Mouse (Mus musculus) limb, embryonic 13.5 days (tissue): ENCODE measurements around the gene Fam20b. TPM values are rescaled to one million over a fixed set of nuclear protein-coding genes. Genes with fewer than 3 reads are reported as not detected.

Experiments used
- ATAC-seq: fragments of 200-750 bp; cut with Nextera tagmentation; 2 replicates; pipeline ENCODE4 v1.8.0; 2017; ENCODE audit warnings: low read depth, moderate number of reproducible peaks, moderate TSS enrichment; ENCODE audit not compliant: low FRiP score
- H3K27ac ChIP-seq: fragments of 300-500 bp; sonication (generic); 2 replicates; pipeline ENCODE4 v1.5.1; 2015; ENCODE audit warnings: inconsistent platforms, mild to moderate bottlenecking, moderate library complexity
- H3K27me3 ChIP-seq: fragments of 300-500 bp; sonication (generic); 2 replicates; pipeline ENCODE4 v1.6.1; 2015; ENCODE audit warnings: mild to moderate bottlenecking, inconsistent platforms
- H3K36me3 ChIP-seq: fragments of 300-500 bp; sonication (generic); 2 replicates; pipeline ENCODE4 v1.6.1; 2015; ENCODE audit warnings: inconsistent platforms, mild to moderate bottlenecking, moderate library complexity
- H3K4me1 ChIP-seq: fragments of 300-500 bp; sonication (generic); 2 replicates; pipeline ENCODE4 v1.6.1; 2015; ENCODE audit warnings: inconsistent platforms
- H3K4me2 ChIP-seq: fragments of 300-500 bp; sonication (generic); replicated peaks from 2 replicates; pipeline ENCODE4 v1.6.1; 2015; ENCODE audit warnings: inconsistent platforms, mild to moderate bottlenecking, moderate library complexity
- H3K4me3 ChIP-seq: fragments of 300-500 bp; sonication (generic); 2 replicates; pipeline ENCODE4 v1.5.1; 2015; ENCODE audit warnings: moderate library complexity, mild to moderate bottlenecking, inconsistent platforms
- H3K9ac ChIP-seq: fragments of 300-500 bp; sonication (generic); 2 replicates; pipeline ENCODE4 v1.6.1; 2015; ENCODE audit warnings: mild to moderate bottlenecking, inconsistent platforms
- H3K9me3 ChIP-seq: fragments of 300-500 bp; sonication (generic); 2 replicates; pipeline ENCODE4 v1.6.1; 2016; ENCODE audit warnings: inconsistent platforms
- WGBS: fragments of 180-500 bp; shearing (Covaris S2); methylation state at CpG from one replicate; pipeline ENCODE4 v1.1.7; 2015; 5-methylcytosine and 5-hydroxymethylcytosine counted together
- polyA plus RNA-seq: library from polyadenylated mRNA; unstranded; fragments of >200 nt; fragmentation: Nextera tagmentation; extraction: Ambion mirVana; gene quantifications from 2 replicates; pipeline ENCODE4 v1.2.1, GENCODE M21; 2015

Gene Fam20b
- 24.3 and 27.7 TPM in 2 replicates for polyA plus RNA-seq

- Histone ChIP-seq H3K36me3 (peaks cover 12% of the 10 kb centered on the region), H3K4me1 (peaks cover 10% of the 10 kb centered on the region), H3K27me3 (peaks cover 8% of the 10 kb centered on the region; the same call in 1 of the 2 replicates), H3K9me3 (no peaks in the 10 kb centered on the region), H3K9ac (peak within 1 kb of the TSS; percentile 83), H3K4me3 (peak within 1 kb of the TSS; percentile 92), H3K4me2 (peak within 1 kb of the TSS; percentile 74), H3K27ac (peak within 1 kb of the TSS; percentile 69)
- ATAC-seq: peak; percentile 97
- under 1% methylated on average over 46 of the region's 47 CpGs for WGBS
Measured at GRCm38 (mm10) chr1:156718950-156719805, at the start of gene Fam20b. Fam20b (minus strand) TSS chr1:156719086.

GRCm38 (mm10) chr1:156765311-156765710 is 46.4 kb upstream of the Fam20b start:
- Histone ChIP-seq H3K9ac (no peak overlapping the region), H3K27ac (no peak overlapping the region), H3K4me2 (no peak overlapping the region), H3K36me3 (peaks cover 11% of the 10 kb centered on the region; the same call in 1 of the 2 replicates), H3K9me3 (peaks cover 15% of the 10 kb centered on the region), H3K4me3 (no peak overlapping the region), H3K27me3 (no peaks in the 10 kb centered on the region), H3K4me1 (peaks cover 41% of the 10 kb centered on the region)
- ATAC-seq: no peak
- WGBS: 98% methylated on average over 3 of the region's 3 CpGs

- no peak overlapping the region for H3K27ac ChIP-seq
- 74% methylated on average over 6 of the region's 6 CpGs for WGBS
- H3K4me1 ChIP-seq: peaks cover 41% of the 10 kb centered on the region
- peaks cover 11% of the 10 kb centered on the region; the same call in 1 of the 2 replicates for H3K36me3 ChIP-seq
- no peak for ATAC-seq
- H3K4me2 ChIP-seq: no peak overlapping the region
- no peak overlapping the region for H3K4me3 ChIP-seq
- peaks cover 15% of the 10 kb centered on the region for H3K9me3 ChIP-seq
- no peak overlapping the region for H3K9ac ChIP-seq
- H3K27me3 ChIP-seq: no peaks in the 10 kb centered on the region
Measured at GRCm38 (mm10) chr1:156764584-156764983, 45.7 kb upstream of the Fam20b start.

- Histone ChIP-seq H3K27me3 (no peaks in the 10 kb centered on the region), H3K27ac (peak overlapping the region; percentile 55; the same call in 1 of the 2 replicates), H3K9me3 (peaks cover 15% of the 10 kb centered on the region), H3K9ac (no peak overlapping the region), H3K4me1 (peaks cover 47% of the 10 kb centered on the region), H3K4me2 (no peak overlapping the region), H3K36me3 (peaks cover 11% of the 10 kb centered on the region; the same call in 1 of the 2 replicates), H3K4me3 (no peak overlapping the region)
- no peak for ATAC-seq
- WGBS: 94% methylated on average over 6 of the region's 6 CpGs
Measured at GRCm38 (mm10) chr1:156763280-156763679, 44.4 kb upstream of the Fam20b start.

DNA sequence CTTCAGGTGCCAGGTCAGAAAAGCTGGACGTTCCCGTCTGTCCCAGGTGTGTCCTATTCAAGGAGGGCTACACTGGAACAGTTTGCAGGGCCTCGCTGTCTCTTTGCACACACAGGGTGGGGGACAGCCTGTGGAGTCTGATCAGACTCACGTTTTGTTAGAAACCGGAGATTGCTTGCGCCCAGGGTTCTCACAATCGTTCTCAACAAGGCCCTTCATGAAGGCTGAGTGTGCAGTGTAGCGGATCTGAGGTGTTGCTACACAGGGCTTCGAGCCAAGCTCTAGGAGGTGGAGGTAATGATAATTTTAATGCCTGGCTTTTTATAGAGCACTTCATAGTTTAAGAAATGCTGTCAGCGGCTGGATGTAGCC is 42.5 kb upstream of the Fam20b start:
- Histone ChIP-seq H3K9me3 (peaks cover 6% of the 10 kb centered on the region), H3K4me1 (peaks cover 61% of the 10 kb centered on the region), H3K9ac (peak overlapping the region; percentile 43; the same call in 1 of the 2 replicates), H3K4me3 (no peak overlapping the region), H3K4me2 (peak overlapping the region; percentile 48), H3K36me3 (0 out of 2 replicates have a peak, but pooled peaks cover 4% of the 10 kb centered on the region), H3K27ac (peak overlapping the region; percentile 96), H3K27me3 (no peaks in the 10 kb centered on the region)
- WGBS: 22% methylated on average over 10 of the region's 10 CpGs
- ATAC-seq: peak; percentile 64

- no peaks in the 10 kb centered on the region for H3K27me3 ChIP-seq
- H3K4me1 ChIP-seq: peaks cover 64% of the 10 kb centered on the region
- H3K36me3 ChIP-seq: no peaks in the 10 kb centered on the region
- no peaks in the 10 kb centered on the region for H3K9me3 ChIP-seq
- peak overlapping the region; percentile 48 for H3K4me2 ChIP-seq
- peak overlapping the region; percentile 96 for H3K27ac ChIP-seq
- H3K9ac ChIP-seq: peak overlapping the region; percentile 43; the same call in 1 of the 2 replicates
- WGBS: 34% methylated on average over 13 of the region's 13 CpGs
- ATAC-seq: peak; percentile 85
- H3K4me3 ChIP-seq: no peak overlapping the region
Measured at GRCm38 (mm10) chr1:156760549-156761429, 41.9 kb upstream of the Fam20b start.

GRCm38 (mm10) chr1:156758326-156758725 is 39.4 kb upstream of the Fam20b start:
- Histone ChIP-seq H3K27ac (peak overlapping the region; percentile 35; the same call in 1 of the 2 replicates), H3K9ac (no peak overlapping the region), H3K4me3 (no peak overlapping the region), H3K4me2 (no peak overlapping the region), H3K9me3 (no peaks in the 10 kb centered on the region), H3K27me3 (no peaks in the 10 kb centered on the region), H3K4me1 (peaks cover 89% of the 10 kb centered on the region), H3K36me3 (no peaks in the 10 kb centered on the region)
- ATAC-seq: no peak
- 48% methylated on average over 4 of the region's 4 CpGs for WGBS

DNA sequence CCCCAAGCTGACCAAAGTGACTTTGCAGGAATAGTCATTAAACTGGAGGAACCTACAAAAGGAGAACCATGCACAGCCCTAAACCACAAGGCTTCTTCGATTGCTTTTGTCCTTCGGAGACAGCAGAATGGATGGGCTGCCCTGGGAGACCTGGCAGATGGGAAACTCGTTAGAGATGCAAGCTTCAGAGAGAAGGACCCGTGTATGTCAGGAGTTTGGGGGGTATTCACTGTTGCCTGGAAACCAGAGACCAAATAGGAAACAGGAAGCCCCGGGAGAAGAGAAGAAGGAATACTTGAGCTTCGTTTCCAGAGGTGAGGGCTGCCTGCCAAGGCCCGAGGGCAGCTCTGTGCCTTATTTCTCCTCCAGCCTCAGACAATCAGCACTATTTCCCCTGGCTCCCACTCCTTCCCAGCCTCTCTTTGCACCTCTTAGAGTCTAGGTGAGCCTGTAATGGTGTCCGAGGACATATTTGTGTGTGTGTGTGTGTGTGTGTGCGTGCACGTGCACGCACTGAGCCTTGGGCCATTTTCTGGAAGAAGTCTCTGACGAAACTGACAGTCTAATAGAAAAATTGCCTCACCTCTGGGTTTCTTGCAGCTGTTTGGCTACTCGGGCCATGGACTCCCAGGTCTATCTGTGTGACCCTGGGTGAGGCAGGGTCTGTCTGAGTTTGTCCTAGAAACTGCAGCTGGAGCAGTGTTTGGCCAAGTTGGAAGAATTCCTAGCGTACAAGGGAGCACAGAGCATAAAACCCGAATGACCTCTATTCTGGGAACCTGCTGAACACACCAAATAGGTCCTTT is 35.9 kb upstream of the Fam20b start:
- peak; percentile 74 for ATAC-seq
- peaks cover 80% of the 10 kb centered on the region for H3K4me1 ChIP-seq
- H3K9me3 ChIP-seq: no peaks in the 10 kb centered on the region
- no peak overlapping the region for H3K4me3 ChIP-seq
- peak overlapping the region; percentile 87 for H3K27ac ChIP-seq
- WGBS: 45% methylated on average over 15 of the region's 15 CpGs
- no peaks in the 10 kb centered on the region for H3K36me3 ChIP-seq
- no peaks in the 10 kb centered on the region for H3K27me3 ChIP-seq
- H3K9ac ChIP-seq: 0 out of 2 replicates have a peak overlapping the region, but pooled peaks have one; percentile 15
- peak overlapping the region; percentile 14 for H3K4me2 ChIP-seq

DNA sequence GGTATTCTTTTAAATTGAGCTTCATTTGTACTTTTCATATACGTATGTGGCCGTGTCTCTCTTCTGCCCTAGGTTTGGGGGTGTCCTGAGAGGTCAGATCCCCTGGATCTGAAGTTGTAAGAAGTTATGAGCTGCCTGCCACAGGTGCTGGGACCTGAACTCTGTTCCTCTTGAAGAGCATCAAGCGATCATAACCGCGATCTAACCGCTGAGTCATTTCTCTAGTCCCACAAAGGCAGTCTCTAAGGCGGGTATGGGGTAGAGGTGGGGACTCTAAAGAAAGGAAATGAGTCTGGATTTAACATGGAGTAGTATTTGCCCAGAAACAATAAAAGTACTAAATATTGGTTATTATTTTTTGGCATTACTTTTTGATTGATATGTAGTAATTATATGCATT is 34.1 kb upstream of the Fam20b start:
- 77% methylated on average over 7 of the region's 7 CpGs for WGBS
- Histone ChIP-seq H3K36me3 (no peaks in the 10 kb centered on the region), H3K27me3 (no peaks in the 10 kb centered on the region), H3K27ac (peak overlapping the region; percentile 74), H3K9me3 (no peaks in the 10 kb centered on the region), H3K4me2 (peak overlapping the region; percentile 56; the same call in 1 of the 2 replicates), H3K9ac (no peak overlapping the region), H3K4me3 (no peak overlapping the region), H3K4me1 (peaks cover 71% of the 10 kb centered on the region)
- ATAC-seq: no peak

DNA sequence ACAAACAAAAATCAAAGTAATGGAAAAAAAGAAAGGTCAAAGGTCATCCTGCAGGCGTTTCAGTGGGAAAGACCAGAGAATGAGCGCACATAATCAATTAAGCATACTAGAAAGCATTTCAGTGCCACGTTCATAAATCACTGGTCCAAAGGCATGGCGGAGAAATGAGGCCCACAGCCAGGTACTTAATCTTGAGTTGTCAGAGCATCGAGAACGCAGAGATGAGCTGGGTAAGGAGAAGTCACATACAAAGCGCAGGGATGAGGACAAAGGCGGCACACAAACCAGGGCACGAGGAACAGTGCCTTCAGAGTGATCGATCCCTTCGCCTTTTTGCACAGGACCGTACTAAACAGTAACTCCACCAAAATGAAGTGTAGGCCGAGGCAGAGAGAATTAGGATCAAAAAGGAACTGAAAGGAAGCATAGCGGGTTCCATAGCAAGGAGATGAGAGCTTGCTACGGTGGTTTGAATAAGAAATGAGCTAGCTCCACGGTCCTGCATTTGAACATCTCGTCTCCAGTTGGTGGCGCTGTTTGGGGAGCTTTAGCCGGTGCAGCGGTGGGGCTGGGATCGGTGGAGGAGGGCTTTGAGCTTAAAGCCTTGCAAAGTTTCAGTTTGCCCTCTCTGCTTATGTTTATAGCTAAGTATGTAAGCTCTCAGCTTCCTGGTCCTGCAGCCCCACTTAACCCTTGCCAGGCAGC is 33.3 kb upstream of the Fam20b start:
- ATAC-seq: peak; percentile 78
- Histone ChIP-seq H3K9me3 (no peaks in the 10 kb centered on the region), H3K9ac (peak overlapping the region; percentile 31; the same call in 1 of the 2 replicates), H3K36me3 (no peaks in the 10 kb centered on the region), H3K27me3 (no peaks in the 10 kb centered on the region), H3K4me1 (peaks cover 63% of the 10 kb centered on the region), H3K4me3 (peak overlapping the region; percentile 23), H3K4me2 (peak overlapping the region; percentile 56), H3K27ac (peak overlapping the region; percentile 74)
- 8% methylated on average over 21 of the region's 21 CpGs for WGBS

DNA sequence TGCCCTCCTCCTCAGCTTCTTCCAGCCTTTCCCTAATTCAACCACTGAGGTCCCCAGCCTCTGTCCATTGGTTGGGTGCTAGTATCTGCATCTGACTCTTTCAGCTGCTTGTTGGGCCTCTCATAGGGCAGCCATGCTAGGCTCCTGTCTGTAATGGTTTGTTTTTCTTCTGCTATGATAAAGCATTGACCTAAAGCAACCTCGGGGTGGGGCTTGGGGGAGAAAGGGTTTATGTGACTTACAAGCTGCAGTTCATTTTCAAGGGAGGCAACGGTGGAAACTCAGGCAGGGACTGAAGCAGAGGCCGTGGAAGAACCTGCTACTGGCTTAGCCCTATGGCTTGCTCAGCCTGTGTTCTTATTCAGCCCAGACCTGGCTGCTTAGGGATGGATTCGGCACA is 31.4 kb upstream of the Fam20b start:
- Histone ChIP-seq H3K27ac (no peak overlapping the region), H3K9ac (0 out of 2 replicates have a peak overlapping the region, but pooled peaks have one; percentile 10), H3K4me1 (peaks cover 53% of the 10 kb centered on the region), H3K27me3 (no peaks in the 10 kb centered on the region), H3K9me3 (no peaks in the 10 kb centered on the region), H3K4me3 (no peak overlapping the region), H3K4me2 (no peak overlapping the region), H3K36me3 (no peaks in the 10 kb centered on the region)
- 36% methylated on average over 4 of the region's 4 CpGs for WGBS
- no peak for ATAC-seq
